Mouse (Mus musculus) spleen, adult 2 months (tissue): ENCODE results near the gene Skint10. TPM values are rescaled to one million over a fixed set of nuclear protein-coding genes. Genes with fewer than 3 reads are reported as not detected.

Experiments
- DNase-seq, 2 experiments: peaks; one replicate each; pipeline versions ENCODE4 v3.0.0 to v3.0.0-alpha.2; 2012 to 2021; ENCODE audit warnings: low spot score in 2 of 2, low read depth in 1 of 2
- H3K27ac ChIP-seq: fragments of 200-500 bp; 2 replicates; pipeline ENCODE4 v1.5.1; 2012; ENCODE audit warnings: low read length, inconsistent platforms; ENCODE audit not compliant: insufficient read depth
- H3K27me3 ChIP-seq: fragments of 200-500 bp; 2 replicates; pipeline ENCODE4 v1.6.1; 2012; ENCODE audit warnings: mild to moderate bottlenecking, moderate library complexity, low read length, inconsistent platforms; ENCODE audit not compliant: control insufficient read depth, insufficient read depth
- H3K36me3 ChIP-seq: fragments of 200-500 bp; 2 replicates; pipeline ENCODE4 v1.6.1; 2012; ENCODE audit warnings: mild to moderate bottlenecking, low read length, inconsistent platforms; ENCODE audit not compliant: control insufficient read depth, insufficient read depth
- H3K4me1 ChIP-seq: fragments of 200-500 bp; 2 replicates; pipeline ENCODE4 v1.6.1; 2011; ENCODE audit warnings: inconsistent platforms; ENCODE audit not compliant: control insufficient read depth, insufficient read depth, insufficient read length
- H3K4me3 ChIP-seq: fragments of 200-500 bp; 2 replicates; pipeline ENCODE4 v1.5.1; 2011; ENCODE audit warnings: mild to moderate bottlenecking, inconsistent platforms; ENCODE audit not compliant: insufficient read depth, insufficient read length; ENCODE audit errors: extremely low read depth
- CTCF ChIP-seq: fragments of 200-500 bp; IDR thresholded peaks from 2 replicates; pipeline ENCODE4 v1.5.1; 2011; ENCODE audit warnings: mild to moderate bottlenecking, inconsistent platforms; ENCODE audit not compliant: insufficient read depth, insufficient read length, insufficient replicate concordance; ENCODE audit errors: extremely low read depth
- POLR2A ChIP-seq: fragments of 200-500 bp; IDR thresholded peaks from 2 replicates; pipeline ENCODE4 v1.6.1; 2011; ENCODE audit warnings: low read depth, low read length, inconsistent platforms
- WGBS: fragments of 180-500 bp; shearing (Covaris S2); methylation state at CpG from one replicate; pipeline ENCODE4 v1.1.7; 2018; 5-methylcytosine and 5-hydroxymethylcytosine counted together
- polyA plus RNA-seq: library from polyadenylated mRNA; depleted of rRNA; stranded (reverse); fragments of >200 nt; gene quantifications from 2 replicates; pipeline ENCODE4 v1.2.3, GENCODE M21; 2012; rRNA removed

The Skint10 gene
- polyA plus RNA-seq = not detected in 2 replicates

DNA sequence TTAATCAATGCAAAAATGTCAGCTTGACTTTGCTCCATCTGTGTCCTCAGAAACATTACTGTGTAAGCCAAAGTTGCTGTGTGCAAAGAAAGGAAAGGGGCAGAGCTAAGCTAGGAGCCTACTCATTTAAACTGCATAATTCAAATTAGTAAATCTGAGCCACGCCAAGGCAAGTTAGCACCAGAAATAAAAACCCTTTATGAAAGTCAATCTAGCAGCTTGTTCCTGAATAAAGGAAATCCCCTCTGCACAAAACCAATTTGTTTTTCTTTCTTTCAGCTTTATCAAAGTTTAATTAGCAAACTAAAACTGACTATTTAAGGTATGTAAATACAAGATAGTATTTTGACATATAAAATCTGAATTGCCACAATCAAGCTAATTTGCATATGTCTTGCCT lies at the start of gene Skint10:
Gene Skint10 (minus strand): TSS at position 101 of the 400 bp plus-strand sequence.
- DNase-seq = no peak
- H3K36me3 ChIP-seq = no peaks in the 10 kb centered on the region
- H3K27ac ChIP-seq = no peak within 1 kb of the TSS
- 78% methylated on average over 1 of the region's 1 CpGs for WGBS
- TF ChIP-seq POLR2A (no peak), CTCF (no peak)
- no peaks in the 10 kb centered on the region for H3K27me3 ChIP-seq
- no peaks in the 10 kb centered on the region for H3K4me1 ChIP-seq
- no peak within 1 kb of the TSS for H3K4me3 ChIP-seq

DNA sequence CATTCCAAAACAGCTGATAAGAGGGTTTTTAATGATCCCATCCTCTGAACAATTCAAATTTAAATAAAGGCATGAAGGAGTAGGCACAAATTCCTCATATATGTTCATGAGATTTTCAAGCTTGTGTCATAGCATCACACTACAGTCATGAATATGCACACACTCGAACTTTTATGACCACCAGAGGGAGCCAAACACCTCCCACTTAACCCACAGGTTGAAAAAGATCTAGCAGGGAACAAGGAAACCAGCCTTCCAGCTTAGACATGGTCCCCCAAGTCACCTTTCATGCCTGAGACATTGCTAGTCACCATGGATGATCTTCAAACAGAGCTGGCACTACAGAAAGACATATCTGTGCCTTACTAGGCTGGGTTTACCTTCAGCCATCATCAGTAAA lies 16.0 kb upstream of the Skint10 start:
- Histone ChIP-seq H3K36me3 (no peaks in the 10 kb centered on the region), H3K4me1 (no peaks in the 10 kb centered on the region), H3K27ac (no peak overlapping the region), H3K27me3 (no peaks in the 10 kb centered on the region), H3K4me3 (no peak overlapping the region)
- WGBS = 0% methylated on average over 1 of the region's 1 CpGs
- no peak for DNase-seq
- TF ChIP-seq CTCF = no peak
- TF ChIP-seq POLR2A = no peak

Other genes with a start within 250 kb of the Skint10 start
- not detected in 2 replicates for gene Skint2, start 217.7 kb downstream of the Skint10 start, polyA plus RNA-seq